Mouse (Mus musculus) kidney, postnatal 4 days (tissue): ENCODE measurements around the gene Olfr331.
"Not testable (repeated sequence)": the region's sequence is repeated elsewhere in the genome, so short reads cannot be mapped to it uniquely, and the experiment has no call there.

ENCODE experiments used
- DNase-seq, 2 experiments: peaks; one replicate each; pipeline ENCODE4 v3.0.0; 2021; ENCODE audit warnings: mixed read lengths in 2 of 2

Olfr331 gene

GRCm38 (mm10) chr11:58502472-58502871 lies at the start of gene Olfr331:
TSS of gene Olfr331 (minus strand) at chr11:58502572.
- DNase-seq, result not testable (repeated sequence)

- DNase-seq, result no peak
Measured at GRCm38 (mm10) chr11:58546322-58546721, 44.0 kb upstream of the Olfr331 start, which contains the start of gene Olfr329-ps. TSS of gene Olfr329-ps (minus strand) at chr11:58546422.

GRCm38 (mm10) chr11:58534736-58535135 lies 32.4 kb upstream of the Olfr331 start, which contains the start of gene Olfr330:
TSS of gene Olfr330 (minus strand) at chr11:58534836.
- not testable (repeated sequence) for DNase-seq

GRCm38 (mm10) chr11:58519756-58520155 lies 17.4 kb upstream of the Olfr331 start:
- DNase-seq, result peak in 1 of 2 experiments; percentile 3

- DNase-seq, result peak; percentile 66 to 71
Measured at GRCm38 (mm10) chr11:58518916-58519315, 16.5 kb upstream of the Olfr331 start.

GRCm38 (mm10) chr11:58509058-58509457 lies 6.7 kb upstream of the Olfr331 start:
- DNase-seq, result not testable (repeated sequence)

GRCm38 (mm10) chr11:58499290-58499689 lies 3.1 kb downstream of the Olfr331 start:
- DNase-seq, result no peak

- no peak for DNase-seq
Measured at GRCm38 (mm10) chr11:58498761-58499160, 3.6 kb downstream of the Olfr331 start.

- DNase-seq, result no peak
Measured at GRCm38 (mm10) chr11:58492455-58492854, 9.9 kb downstream of the Olfr331 start, which contains the start of gene Olfr332. TSS of gene Olfr332 (minus strand) at chr11:58492555.

GRCm38 (mm10) chr11:58462170-58462569 lies 40.2 kb downstream of the Olfr331 start, which contains the start of gene Olfr30:
TSS of gene Olfr30 (minus strand) at chr11:58462270.
- DNase-seq, result no peak

GRCm38 (mm10) chr11:58453592-58453991 lies 48.8 kb downstream of the Olfr331 start:
- no peak for DNase-seq

- DNase-seq, result no peak
Measured at GRCm38 (mm10) chr11:58452759-58453158, 49.6 kb downstream of the Olfr331 start, which contains the start of gene Lypd9. TSS of gene Lypd9 (minus strand) at chr11:58452923.
